In the genomic region with DNA sequence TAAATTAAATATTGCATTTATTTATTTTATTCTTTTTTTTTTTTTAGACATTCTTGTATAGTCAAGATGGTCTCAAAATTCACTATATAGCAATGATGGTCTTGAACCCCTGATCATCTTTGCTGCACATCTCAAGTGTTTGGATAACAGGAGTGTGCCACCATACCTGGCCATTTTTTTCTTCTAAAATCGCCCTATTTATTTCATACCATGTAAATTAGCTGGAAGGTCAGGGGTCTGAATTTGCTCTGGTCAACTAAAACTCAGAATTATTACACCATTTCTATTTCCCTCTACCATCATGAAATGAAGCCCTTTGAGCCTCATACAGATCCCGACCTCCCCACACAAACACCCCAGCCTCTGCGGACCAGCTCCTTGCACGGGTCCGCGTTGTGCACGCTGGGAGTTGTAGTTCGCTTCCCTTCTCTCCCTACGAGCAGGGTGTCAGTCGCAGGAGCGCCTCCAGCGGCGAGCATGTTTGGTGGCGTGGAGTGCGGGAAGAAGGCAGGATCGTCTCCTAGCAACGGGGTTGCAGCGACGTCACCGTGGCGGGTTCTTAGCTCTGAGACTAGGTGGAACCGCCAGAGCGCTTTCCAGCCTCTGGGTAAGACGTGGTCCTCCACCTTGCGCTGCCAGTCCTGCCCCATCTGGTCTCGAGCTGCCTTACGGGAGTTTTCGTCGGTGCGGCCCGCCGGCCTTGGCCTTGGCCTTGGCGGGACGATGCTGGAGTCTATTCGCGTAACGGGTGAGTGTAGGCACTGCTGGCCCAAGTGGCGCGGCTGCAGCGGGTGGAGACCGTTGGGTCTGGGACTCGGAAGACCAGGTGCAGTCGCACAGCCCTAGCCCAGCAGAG, we compare ENCODE assay signal across 8 mouse cellular contexts. TPM values are rescaled to one million over a fixed set of nuclear protein-coding genes. Genes with fewer than 3 reads are reported as not detected.
DNase-seq lines count a peak whose midpoint lies in the region; ATAC-seq and TF ChIP-seq lines count a peak whose summit lies in the region.

A gene (plus strand): TSS at position 512 of the 856 bp plus-strand sequence.

- no peaks in the 10 kb centered on the region for H3K36me3 ChIP-seq in embryonic facial prominence, embryonic 14.5 days (ENCODE audit: control insufficient read depth, insufficient read depth, low read length)
- no peaks in the 10 kb centered on the region for H3K36me3 ChIP-seq in limb, embryonic 12.5 days
- H3K36me3 ChIP-seq in midbrain, embryonic 14.5 days (ENCODE audit: control insufficient read depth, insufficient read depth, low read length), result no peaks in the 10 kb centered on the region

- TF ChIP-seq CTCF in bone marrow, adult 2 months (IDR thresholded peaks at IDR 0.05; ENCODE audit: control insufficient read depth, insufficient read depth, low read length), result peak; percentile 94

- peak; percentile 100 for ATAC-seq in embryonic facial prominence, embryonic 14.5 days (ENCODE audit: low read depth)
- peak; percentile 98 for ATAC-seq in limb, embryonic 12.5 days (ENCODE audit: insufficient number of reproducible peaks, insufficient read depth, low FRiP score, low TSS enrichment, low read depth)
- ATAC-seq in midbrain, embryonic 14.5 days (ENCODE audit: low FRiP score, low TSS enrichment), result peak; percentile 99

- peak; percentile 72; the same call in 1 of the 2 replicates for TF ChIP-seq POLR2A in bone marrow, adult 2 months (IDR thresholded peaks at IDR 0.05; ENCODE audit: borderline replicate concordance, control insufficient read depth, low read depth, low read length)

- H3K9ac ChIP-seq in embryonic facial prominence, embryonic 14.5 days (ENCODE audit: low read depth, low read length), result peak within 1 kb of the TSS; percentile 74
- H3K9ac ChIP-seq in limb, embryonic 12.5 days (replicated peaks), result peak within 1 kb of the TSS; percentile 55
- H3K9ac ChIP-seq in midbrain, embryonic 14.5 days (replicated peaks; ENCODE audit: low read length), result peak within 1 kb of the TSS; percentile 67

- H3K4me3 ChIP-seq in bone marrow, adult 2 months (replicated peaks; ENCODE audit: control insufficient read depth, low read depth, low read length), result peak within 1 kb of the TSS; percentile 97
- peak within 1 kb of the TSS; percentile 59 for H3K4me3 ChIP-seq in embryonic facial prominence, embryonic 14.5 days (ENCODE audit: low read depth, low read length)
- peak within 1 kb of the TSS; percentile 58 for H3K4me3 ChIP-seq in limb, embryonic 12.5 days (replicated peaks)
- peak within 1 kb of the TSS; percentile 61 for H3K4me3 ChIP-seq in midbrain, embryonic 14.5 days (replicated peaks; ENCODE audit: low read depth, low read length)

- H3K27me3 ChIP-seq in embryonic facial prominence, embryonic 14.5 days (replicated peaks; ENCODE audit: control insufficient read depth, insufficient read depth, low read length), result no peaks in the 10 kb centered on the region
- no peaks in the 10 kb centered on the region for H3K27me3 ChIP-seq in limb, embryonic 12.5 days
- H3K27me3 ChIP-seq in midbrain, embryonic 14.5 days (ENCODE audit: control insufficient read depth, insufficient read depth, low read length), result no peaks in the 10 kb centered on the region

- peak; percentile 90 for DNase-seq in A20 (ENCODE audit: low read depth, low spot score)
- DNase-seq in embryonic facial prominence, embryonic 14.5 days (ENCODE audit: low spot score), result peak; percentile 98
- DNase-seq in heart, adult 8-10 months (ENCODE audit: low spot score), result peak; percentile 95
- peak; percentile 97 for DNase-seq in kidney, adult 8-10 months
- DNase-seq in midbrain, embryonic 14.5 days, result peak; percentile 98
- peak; percentile 86 for DNase-seq in spleen, adult 12 weeks (ENCODE audit: low spot score)

- H3K4me2 ChIP-seq in embryonic facial prominence, embryonic 14.5 days (ENCODE audit: low read depth, low read length), result peak within 1 kb of the TSS; percentile 85
- H3K4me2 ChIP-seq in limb, embryonic 12.5 days, result peak within 1 kb of the TSS; percentile 73
- peak within 1 kb of the TSS; percentile 55 for H3K4me2 ChIP-seq in midbrain, embryonic 14.5 days (ENCODE audit: low read length)

- H3K9me3 ChIP-seq in embryonic facial prominence, embryonic 14.5 days (ENCODE audit: control insufficient read depth, low read length), result no peaks in the 10 kb centered on the region
- H3K9me3 ChIP-seq in limb, embryonic 12.5 days, result no peaks in the 10 kb centered on the region
- no peaks in the 10 kb centered on the region for H3K9me3 ChIP-seq in midbrain, embryonic 14.5 days (ENCODE audit: control insufficient read depth, low read length)

- no peaks in the 10 kb centered on the region; the same call in 1 of the 2 replicates for H3K4me1 ChIP-seq in bone marrow, adult 2 months (ENCODE audit: control insufficient read depth, insufficient read depth, low read length)
- H3K4me1 ChIP-seq in embryonic facial prominence, embryonic 14.5 days (ENCODE audit: control insufficient read depth, insufficient read depth, low read length), result no peaks in the 10 kb centered on the region
- no peaks in the 10 kb centered on the region for H3K4me1 ChIP-seq in limb, embryonic 12.5 days (replicated peaks)
- no peaks in the 10 kb centered on the region for H3K4me1 ChIP-seq in midbrain, embryonic 14.5 days (ENCODE audit: control insufficient read depth, insufficient read depth, low read length)

- under 1% methylated on average over 43 of the region's 43 CpGs for WGBS in bone marrow, adult 2 months
- 1% methylated on average over 43 of the region's 43 CpGs for WGBS in embryonic facial prominence, embryonic 14.5 days
- under 1% methylated on average over 43 of the region's 43 CpGs for WGBS in limb, embryonic 12.5 days
- WGBS in midbrain, embryonic 14.5 days, result under 1% methylated on average over 43 of the region's 43 CpGs

- peak within 1 kb of the TSS; percentile 47 for H3K27ac ChIP-seq in bone marrow, adult 2 months (ENCODE audit: control insufficient read depth, insufficient read depth, low read depth, low read length, poor library complexity)
- H3K27ac ChIP-seq in embryonic facial prominence, embryonic 14.5 days (replicated peaks; ENCODE audit: low read depth, low read length), result no peak within 1 kb of the TSS
- H3K27ac ChIP-seq in limb, embryonic 12.5 days, result peak within 1 kb of the TSS; percentile 57; the same call in 1 of the 2 replicates
- H3K27ac ChIP-seq in midbrain, embryonic 14.5 days (replicated peaks; ENCODE audit: low read depth, low read length), result peak within 1 kb of the TSS; percentile 77

RNA-seq across cellular contexts. Expression of the gene that starts here (rescaled TPM):
- polyA plus RNA-seq in bone marrow, adult 2 months (2011; ENCODE audit: insufficient read depth, insufficient read length, low replicate concordance, missing spikeins), result 4.9 and 8.9 TPM in 2 replicates
- 4.9 and 5.1 TPM in 2 replicates for polyA plus RNA-seq in embryonic facial prominence, embryonic 14.5 days (2014; fragmentation: Nextera tagmentation; extraction: Ambion mirVana)
- total RNA-seq in heart, adult 8-10 months (2022), result under 1 TPM; 0.47 to 0.90 (median 0.57) TPM
- 7.9 and 9.2 TPM in 2 replicates for polyA plus RNA-seq in limb, embryonic 12.5 days (2016; fragmentation: Nextera tagmentation; extraction: Ambion mirVana)
- polyA plus RNA-seq in midbrain, embryonic 14.5 days (2014; fragmentation: Nextera tagmentation; extraction: Ambion mirVana), result 11.4 and 15.7 TPM in 2 replicates

Comparison
In these comparisons a context has a peak if more than half of its experiments do, and no peak if none do; other contexts are left out.
1. Peak in DNase-seq in heart, adult 8-10 months; RNA of the gene not detected or under 1 TPM.